Comparison of ENCODE assay signal across 9 mouse cellular contexts in the genomic region with DNA sequence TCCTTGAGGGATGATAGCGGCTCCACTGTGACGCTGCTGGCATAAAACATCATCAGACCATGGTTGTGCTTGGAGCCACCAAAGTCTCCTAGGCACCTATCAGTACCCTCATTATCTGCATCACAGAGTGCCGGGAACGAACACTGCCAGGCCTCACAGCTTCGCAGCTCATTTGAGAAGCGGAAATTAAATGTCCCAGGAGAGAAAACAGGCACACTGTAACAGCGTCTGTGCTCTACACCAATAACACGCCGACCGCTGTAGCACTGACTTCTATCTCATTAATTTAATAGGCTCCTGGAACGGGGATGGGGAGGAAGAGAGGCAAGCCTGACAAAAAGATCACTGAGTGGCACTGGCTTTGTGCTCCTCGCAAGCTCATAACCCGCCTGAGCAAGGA. TPM values are rescaled to one million over a fixed set of nuclear protein-coding genes. Genes with fewer than 3 reads are reported as not detected.
DNase-seq lines count a peak whose midpoint lies in the region; ATAC-seq lines count a peak whose summit lies in the region.
"Had no signal": no experiment of that assay in that cellular context is flagged by ENCODE, and none has a peak within 500 bp of the region (broad histone marks: within the 10 kb centered on the region; RNA-seq: fewer than 3 reads in every experiment).

No protein-coding gene starts in this region.

- no peaks in the 10 kb centered on the region for H3K27me3 ChIP-seq in forebrain, embryonic 15.5 days
- H3K27me3 ChIP-seq in limb, embryonic 11.5 days (ENCODE audit: control insufficient read depth, insufficient read depth, low read length) = no peaks in the 10 kb centered on the region
- H3K27me3 ChIP-seq in neural tube, embryonic 15.5 days (replicated peaks) = no peaks in the 10 kb centered on the region

- H3K36me3 ChIP-seq in forebrain, embryonic 15.5 days = no peaks in the 10 kb centered on the region
- no peaks in the 10 kb centered on the region for H3K36me3 ChIP-seq in limb, embryonic 11.5 days (ENCODE audit: control insufficient read depth, insufficient read depth, low read length)
- no peaks in the 10 kb centered on the region for H3K36me3 ChIP-seq in neural tube, embryonic 15.5 days

- peaks cover 19% of the 10 kb centered on the region for H3K4me1 ChIP-seq in forebrain, embryonic 15.5 days
- peaks cover 8% of the 10 kb centered on the region; the same call in 1 of the 2 replicates for H3K4me1 ChIP-seq in limb, embryonic 11.5 days (ENCODE audit: control insufficient read depth, insufficient read depth, low read length)
- H3K4me1 ChIP-seq in neural tube, embryonic 15.5 days = peaks cover 39% of the 10 kb centered on the region

- H3K4me2 ChIP-seq in forebrain, embryonic 15.5 days (replicated peaks) = peak overlapping the region; percentile 28
- no peak overlapping the region for H3K4me2 ChIP-seq in limb, embryonic 11.5 days (ENCODE audit: low read depth, severe bottlenecking)
- H3K4me2 ChIP-seq in neural tube, embryonic 15.5 days = peak overlapping the region; percentile 44
- H3K4me2 ChIP-seq: lung, embryonic 14.5 days had no signal

- peak overlapping the region; percentile 5; the same call in 1 of the 2 replicates for H3K4me3 ChIP-seq in forebrain, embryonic 15.5 days
- H3K4me3 ChIP-seq in limb, embryonic 11.5 days (ENCODE audit: low read depth, low read length) = no peak overlapping the region
- H3K4me3 ChIP-seq in neural tube, embryonic 15.5 days (replicated peaks) = no peak overlapping the region

- no peaks in the 10 kb centered on the region for H3K9me3 ChIP-seq in forebrain, embryonic 15.5 days
- no peaks in the 10 kb centered on the region for H3K9me3 ChIP-seq in limb, embryonic 11.5 days (ENCODE audit: control insufficient read depth, low read length)
- H3K9me3 ChIP-seq in neural tube, embryonic 15.5 days (replicated peaks) = no peaks in the 10 kb centered on the region

- peak overlapping the region; percentile 71 for H3K27ac ChIP-seq in forebrain, embryonic 15.5 days (replicated peaks)
- H3K27ac ChIP-seq in limb, embryonic 11.5 days (replicated peaks; ENCODE audit: low read depth, low read length) = no peak overlapping the region
- H3K27ac ChIP-seq in neural tube, embryonic 15.5 days (replicated peaks) = peak overlapping the region; percentile 83

- peak; percentile 73 for ATAC-seq in forebrain, embryonic 15.5 days (replicated peaks)
- ATAC-seq in limb, embryonic 11.5 days (ENCODE audit: insufficient number of reproducible peaks, low FRiP score, low TSS enrichment, low read depth) = no peak
- ATAC-seq in neural tube, embryonic 15.5 days (ENCODE audit: low FRiP score) = peak; percentile 91

- 10% methylated on average over 13 of the region's 13 CpGs for WGBS in forebrain, embryonic 15.5 days
- WGBS in limb, embryonic 11.5 days = 21% methylated on average over 13 of the region's 13 CpGs
- 11% methylated on average over 13 of the region's 13 CpGs for WGBS in neural tube, embryonic 15.5 days

- DNase-seq in layer of hippocampus, postnatal 10 days (ENCODE audit: low spot score in 2 of 2) = peak; percentile 13 to 20
- no peak for DNase-seq in layer of hippocampus, adult 11-12 months (ENCODE audit: low spot score)
- DNase-seq in limb, embryonic 11.5 days (ENCODE audit: low spot score) = peak; percentile 45
- no peak for DNase-seq in frontal cortex, postnatal 36 days (ENCODE audit: low spot score in 2 of 2)
- DNase-seq in urinary bladder, postnatal 25 days (ENCODE audit: low spot score) = no peak
- DNase-seq: lung, embryonic 14.5 days had no signal

- no peak overlapping the region; the same call in 1 of the 2 replicates for H3K9ac ChIP-seq in forebrain, embryonic 15.5 days (replicated peaks)
- no peak overlapping the region for H3K9ac ChIP-seq in limb, embryonic 11.5 days (ENCODE audit: low read length)
- peak overlapping the region; percentile 5; the same call in 1 of the 2 replicates for H3K9ac ChIP-seq in neural tube, embryonic 15.5 days (replicated peaks)
- H3K9ac ChIP-seq: lung, embryonic 14.5 days had no signal

RNA-seq across cellular contexts. Expression of a gene that starts 29.4 kb away (rescaled TPM):
- 10 to 100 TPM; 33.7 to 37.8 TPM for total RNA-seq in layer of hippocampus, postnatal 10 days (2021)
- polyA plus RNA-seq in forebrain, embryonic 15.5 days (2015; fragmentation: Nextera tagmentation; extraction: Ambion mirVana) = 115 and 126 TPM in 2 replicates
- polyA plus RNA-seq in limb, embryonic 11.5 days (2014; fragmentation: Nextera tagmentation; extraction: Ambion mirVana) = 3.9 and 4.0 TPM in 2 replicates
- 95.5 and 114 TPM in 2 replicates for polyA plus RNA-seq in neural tube, embryonic 15.5 days (2015; fragmentation: Nextera tagmentation; extraction: Ambion mirVana)
- total RNA-seq: MEL had no signal

Comparison
In these comparisons a context has a peak if more than half of its experiments do, and no peak if none do; other contexts are left out.
1. DNase-seq: peak in layer of hippocampus, postnatal 10 days (2 of 2) and limb, embryonic 11.5 days (single experiment); none in layer of hippocampus, adult 11-12 months (single experiment), frontal cortex, postnatal 36 days (0 of 2) and urinary bladder, postnatal 25 days (single experiment).
2. RNA of a gene that starts 29.4 kb away (polyA plus RNA-seq): 115 to 126 TPM in forebrain, embryonic 15.5 days and 95.5 to 114 TPM in neural tube, embryonic 15.5 days; 3.9 to 4.0 TPM in limb, embryonic 11.5 days; every median in the first group is over 10 times any median in the second.